Mouse (Mus musculus) liver, embryonic 12.5 days (tissue): ENCODE results near the gene Ano5. TPM values are rescaled to one million over a fixed set of nuclear protein-coding genes. Genes with fewer than 3 reads are reported as not detected.

Experiments used
- ATAC-seq: fragments of 200-750 bp; cut with Nextera tagmentation; 2 replicates; pipeline ENCODE4 v1.8.0; 2017; ENCODE audit warnings: moderate number of reproducible peaks, mild to moderate bottlenecking, moderate library complexity
- H3K27ac ChIP-seq: fragments of 300-500 bp; sonication (generic); 2 replicates; pipeline ENCODE4 v1.5.1; 2016; ENCODE audit warnings: mild to moderate bottlenecking
- H3K27me3 ChIP-seq: fragments of 300-500 bp; sonication (generic); replicated peaks from 2 replicates; pipeline ENCODE4 v1.6.1; 2016; ENCODE audit warnings: mild to moderate bottlenecking, moderate library complexity
- H3K36me3 ChIP-seq: fragments of 300-500 bp; sonication (generic); 2 replicates; pipeline ENCODE4 v1.6.1; 2016; ENCODE audit warnings: mild to moderate bottlenecking, moderate library complexity
- H3K4me1 ChIP-seq: fragments of 300-500 bp; sonication (generic); 2 replicates; pipeline ENCODE4 v1.6.1; 2016
- H3K4me2 ChIP-seq: fragments of 300-500 bp; sonication (generic); 2 replicates; pipeline ENCODE4 v1.6.1; 2016; ENCODE audit warnings: mild to moderate bottlenecking, moderate library complexity
- H3K4me3 ChIP-seq: fragments of 300-500 bp; sonication (generic); 2 replicates; pipeline ENCODE4 v1.5.1; 2016; ENCODE audit warnings: mild to moderate bottlenecking, moderate library complexity
- H3K9ac ChIP-seq: fragments of 300-500 bp; sonication (generic); 2 replicates; pipeline ENCODE4 v1.6.1; 2016; ENCODE audit warnings: mild to moderate bottlenecking, moderate library complexity
- H3K9me3 ChIP-seq: fragments of 300-500 bp; sonication (generic); replicated peaks from 2 replicates; pipeline ENCODE4 v1.6.1; 2016; ENCODE audit warnings: mild to moderate bottlenecking, moderate library complexity
- WGBS: fragments of 180-500 bp; shearing (Covaris S2); methylation state at CpG from one replicate; pipeline ENCODE4 v1.1.7; 2016; ENCODE audit not compliant: insufficient replicate concordance; 5-methylcytosine and 5-hydroxymethylcytosine counted together
- polyA plus RNA-seq: library from polyadenylated mRNA; unstranded; fragments of >200 nt; fragmentation: Nextera tagmentation; extraction: Ambion mirVana; gene quantifications from 2 replicates; pipeline ENCODE4 v1.2.1, GENCODE M21; 2016

Gene Ano5
- polyA plus RNA-seq, 1 experiment from 2014 or later, result not detected

- WGBS, result 9% methylated on average over 9 of the region's 9 CpGs
- H3K27ac ChIP-seq, result no peak overlapping the region
- H3K27me3 ChIP-seq, result peaks cover 21% of the 10 kb centered on the region
- no peaks in the 10 kb centered on the region for H3K9me3 ChIP-seq
- H3K36me3 ChIP-seq, result no peaks in the 10 kb centered on the region
- ATAC-seq, result no peak
- no peak overlapping the region for H3K9ac ChIP-seq
- no peaks in the 10 kb centered on the region for H3K4me1 ChIP-seq
- H3K4me3 ChIP-seq, result no peak overlapping the region
- no peak overlapping the region for H3K4me2 ChIP-seq
Measured at GRCm38 (mm10) chr7:51632543-51633229, 121.9 kb downstream of the Ano5 start.

- 13% methylated on average over 7 of the region's 7 CpGs for WGBS
- H3K27ac ChIP-seq, result no peak overlapping the region
- H3K27me3 ChIP-seq, result peaks cover 16% of the 10 kb centered on the region; the same call in 1 of the 2 replicates
- H3K36me3 ChIP-seq, result no peaks in the 10 kb centered on the region
- no peaks in the 10 kb centered on the region for H3K9me3 ChIP-seq
- no peak overlapping the region for H3K4me2 ChIP-seq
- H3K9ac ChIP-seq, result no peak overlapping the region
- no peaks in the 10 kb centered on the region for H3K4me1 ChIP-seq
- no peak overlapping the region for H3K4me3 ChIP-seq
- no peak for ATAC-seq
Measured at GRCm38 (mm10) chr7:51633230-51633844, 122.5 kb downstream of the Ano5 start.

Other genes with a start within 250 kb of the Ano5 start
- gene Slc17a6, start 111.0 kb downstream of the Ano5 start, polyA plus RNA-seq, result not detected in 2 replicates